Mouse (Mus musculus) liver, adult 2 months (tissue): ENCODE measurements around the gene Tmem63c.

Experiments used
- CTCF ChIP-seq: fragments of 200-500 bp; IDR thresholded peaks from 2 replicates; pipeline ENCODE4 v1.5.1; 2011; ENCODE audit warnings: low read depth, low read length, control low read depth
- POLR2A ChIP-seq: fragments of 200-500 bp; IDR thresholded peaks from 2 replicates; pipeline ENCODE4 v1.6.1; 2011; ENCODE audit warnings: low read length, control low read depth; ENCODE audit not compliant: insufficient read depth; ENCODE audit errors: extremely low read depth

- TF ChIP-seq POLR2A (no peak), CTCF (no peak)
These were observed 25.2 kb upstream of the Tmem63c start for GRCm38 (mm10) chr12:86995931-86996330.
